Mouse (Mus musculus) olfactory bulb, adult 2 months (tissue): ENCODE data around the gene Map7. TPM values are rescaled to one million over a fixed set of nuclear protein-coding genes. Genes with fewer than 3 reads are reported as not detected.

ENCODE experiments used
- H3K27ac ChIP-seq: fragments of 200-500 bp; 2 replicates; pipeline ENCODE4 v1.5.1; 2012; ENCODE audit warnings: low read depth, low read length; ENCODE audit not compliant: insufficient read depth
- H3K4me1 ChIP-seq: fragments of 200-500 bp; 2 replicates; pipeline ENCODE4 v1.6.1; 2012; ENCODE audit warnings: low read length; ENCODE audit not compliant: control insufficient read depth, insufficient read depth
- H3K4me3 ChIP-seq: fragments of 200-500 bp; 2 replicates; pipeline ENCODE4 v1.5.1; 2012; ENCODE audit warnings: mild to moderate bottlenecking, low read depth, low read length, moderate library complexity; ENCODE audit not compliant: insufficient read depth
- CTCF ChIP-seq: fragments of 200-500 bp; IDR thresholded peaks from 2 replicates; pipeline ENCODE4 v1.5.1; 2012; ENCODE audit warnings: low read depth, mild to moderate bottlenecking, low read length, moderate library complexity; ENCODE audit not compliant: insufficient read depth
- POLR2A ChIP-seq: fragments of 200-500 bp; IDR thresholded peaks from 2 replicates; pipeline ENCODE4 v1.6.1; 2012; ENCODE audit warnings: mild to moderate bottlenecking, low read depth, low read length, moderate library complexity; ENCODE audit not compliant: insufficient read depth
- WGBS: fragments of 180-500 bp; shearing (Covaris S2); methylation state at CpG from one replicate; pipeline ENCODE4 v1.1.7; 2018; 5-methylcytosine and 5-hydroxymethylcytosine counted together
- polyA plus RNA-seq: library from polyadenylated mRNA; stranded (reverse); fragments of >200 nt; gene quantifications from 2 replicates; pipeline ENCODE4 v1.2.4, GENCODE M21; 2012; ENCODE audit warnings: low replicate concordance; ENCODE audit not compliant: missing spikeins, insufficient read depth, insufficient read length

Map7 gene
- polyA plus RNA-seq, 1 experiment = not detected

- H3K27ac ChIP-seq = no peak overlapping the region
- H3K4me3 ChIP-seq = no peak overlapping the region
- WGBS = 91% methylated on average over 14 of the region's 14 CpGs
- TF ChIP-seq CTCF = no peak
- TF ChIP-seq POLR2A = no peak
- no peaks in the 10 kb centered on the region for H3K4me1 ChIP-seq
Measured at GRCm38 (mm10) chr10:20257054-20257643, 108.9 kb downstream of the Map7 start.

- 85% methylated on average over 15 of the region's 15 CpGs for WGBS
- H3K4me3 ChIP-seq = no peak overlapping the region
- TF ChIP-seq CTCF (no peak), POLR2A (no peak)
- no peak overlapping the region for H3K27ac ChIP-seq
- H3K4me1 ChIP-seq = no peaks in the 10 kb centered on the region
Measured at GRCm38 (mm10) chr10:20257721-20258720, 109.8 kb downstream of the Map7 start.

GRCm38 (mm10) chr10:20259476-20259875 lies 111.2 kb downstream of the Map7 start:
- H3K4me1 ChIP-seq = no peaks in the 10 kb centered on the region
- no peak overlapping the region for H3K27ac ChIP-seq
- TF ChIP-seq CTCF (no peak), POLR2A (no peak)
- 88% methylated on average over 2 of the region's 2 CpGs for WGBS
- no peak overlapping the region for H3K4me3 ChIP-seq

DNA sequence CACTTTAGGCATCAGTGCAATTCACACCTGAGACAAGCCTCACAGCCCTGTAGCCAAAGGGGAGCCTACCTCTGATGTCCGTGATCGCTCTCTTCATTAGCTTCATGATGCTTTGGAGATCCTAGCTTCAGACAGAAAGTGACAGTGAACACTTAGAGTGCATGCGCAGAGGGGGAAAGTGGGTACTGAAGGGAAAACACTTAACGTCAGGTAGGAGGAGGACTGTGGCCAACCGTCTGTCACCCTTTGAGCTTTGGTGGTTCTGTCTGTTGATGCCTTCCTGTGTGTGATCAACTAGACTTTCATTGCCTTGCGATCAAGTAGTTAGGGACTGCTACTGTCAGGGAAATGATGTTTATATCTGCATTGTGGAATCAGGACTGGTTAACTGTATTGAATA lies 114.6 kb downstream of the Map7 start:
- Histone ChIP-seq H3K4me1 (no peaks in the 10 kb centered on the region), H3K27ac (no peak overlapping the region)

DNA sequence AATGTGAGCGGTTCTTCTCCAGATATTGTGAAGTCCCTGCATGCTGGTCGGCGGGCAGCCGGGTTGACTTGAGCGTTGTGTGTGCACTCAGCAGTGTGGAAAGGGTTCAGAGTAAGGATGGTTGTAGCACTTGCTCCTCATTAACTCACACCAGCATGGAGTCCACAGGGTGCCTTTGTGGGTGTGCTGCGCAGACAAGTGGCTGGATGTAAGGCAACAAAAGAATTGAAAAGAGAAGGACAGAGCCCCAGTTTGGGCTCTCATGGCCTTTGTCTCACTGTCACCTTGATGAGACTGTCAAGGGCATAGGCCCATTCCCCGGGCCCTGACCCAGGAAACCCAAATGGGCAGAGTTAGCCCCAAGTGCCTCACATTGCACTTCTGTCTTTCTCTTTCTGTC lies 116.2 kb downstream of the Map7 start:
- TF ChIP-seq CTCF = no peak
- no peak for TF ChIP-seq POLR2A
- H3K4me1 ChIP-seq = no peaks in the 10 kb centered on the region
- WGBS = 90% methylated on average over 7 of the region's 7 CpGs

More for the DNA sequence above, 114.6 kb downstream of the Map7 start:
- WGBS = 96% methylated on average over 6 of the region's 6 CpGs
- TF ChIP-seq POLR2A (no peak), CTCF (no peak)
- H3K4me3 ChIP-seq = no peak overlapping the region

GRCm38 (mm10) chr10:20267032-20267431 lies 118.8 kb downstream of the Map7 start:
- 75% methylated on average over 10 of the region's 10 CpGs for WGBS
- TF ChIP-seq POLR2A (no peak), CTCF (no peak)
- H3K27ac ChIP-seq = no peak overlapping the region
- H3K4me3 ChIP-seq = no peak overlapping the region
- H3K4me1 ChIP-seq = no peaks in the 10 kb centered on the region

More for the DNA sequence above, 116.2 kb downstream of the Map7 start:
- Histone ChIP-seq H3K4me3 (no peak overlapping the region), H3K27ac (no peak overlapping the region)

GRCm38 (mm10) chr10:20268945-20269344 lies 120.7 kb downstream of the Map7 start:
- WGBS = 74% methylated on average over 7 of the region's 7 CpGs
- Histone ChIP-seq H3K4me3 (no peak overlapping the region), H3K27ac (no peak overlapping the region), H3K4me1 (no peaks in the 10 kb centered on the region)
- no peak for TF ChIP-seq POLR2A
- no peak for TF ChIP-seq CTCF

DNA sequence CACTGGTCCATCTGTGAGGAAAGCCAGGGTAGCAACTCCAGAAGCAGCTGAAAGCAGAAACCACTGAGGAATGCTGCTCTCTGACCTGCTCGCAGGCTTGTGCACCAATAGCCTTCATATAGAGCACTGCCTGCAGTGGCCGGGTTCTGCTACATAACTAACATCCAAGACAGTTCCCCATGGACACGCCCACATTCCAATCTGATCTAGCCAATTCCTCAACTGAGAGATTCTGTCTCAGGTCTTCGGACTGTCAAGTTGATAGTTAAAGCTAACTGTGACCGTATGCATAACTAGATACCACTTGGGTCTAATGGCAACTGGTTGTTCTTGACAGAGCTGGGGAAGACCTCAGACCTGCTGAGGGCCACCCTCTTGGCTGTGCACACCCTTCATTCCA lies 124.1 kb downstream of the Map7 start:
- WGBS = 98% methylated on average over 5 of the region's 5 CpGs
- no peak overlapping the region for H3K27ac ChIP-seq
- H3K4me1 ChIP-seq = no peaks in the 10 kb centered on the region
- H3K4me3 ChIP-seq = no peak overlapping the region
- TF ChIP-seq CTCF = no peak
- no peak for TF ChIP-seq POLR2A

GRCm38 (mm10) chr10:20273278-20273677 lies 125.0 kb downstream of the Map7 start:
- no peak overlapping the region for H3K27ac ChIP-seq
- 87% methylated on average over 15 of the region's 15 CpGs for WGBS
- TF ChIP-seq CTCF = no peak
- no peak for TF ChIP-seq POLR2A
- H3K4me3 ChIP-seq = no peak overlapping the region
- no peaks in the 10 kb centered on the region for H3K4me1 ChIP-seq
